Mouse (Mus musculus) hindbrain, embryonic 16.5 days (tissue): ENCODE measurements around the gene Akt1s1. TPM values are rescaled to one million over a fixed set of nuclear protein-coding genes. Genes with fewer than 3 reads are reported as not detected.

ENCODE experiments used
- ATAC-seq: fragments of 200-750 bp; cut with Nextera tagmentation; 2 replicates; pipeline ENCODE4 v1.8.0; 2017; ENCODE audit warnings: moderate TSS enrichment, moderate library complexity
- H3K27ac ChIP-seq: fragments of 300-500 bp; sonication (generic); 2 replicates; pipeline ENCODE4 v1.5.1; 2014; ENCODE audit warnings: low read depth, mild to moderate bottlenecking, control low read depth, low read length, moderate library complexity
- H3K27me3 ChIP-seq: fragments of 300-500 bp; sonication (generic); replicated peaks from 2 replicates; pipeline ENCODE4 v1.6.1; 2014; ENCODE audit warnings: low read length; ENCODE audit not compliant: control insufficient read depth, insufficient read depth
- H3K36me3 ChIP-seq: fragments of 300-500 bp; sonication (generic); 2 replicates; pipeline ENCODE4 v1.6.1; 2014; ENCODE audit warnings: mild to moderate bottlenecking, low read length, moderate library complexity, mixed read lengths; ENCODE audit not compliant: control insufficient read depth, insufficient read depth
- H3K4me1 ChIP-seq: fragments of 300-500 bp; sonication (generic); 2 replicates; pipeline ENCODE4 v1.6.1; 2014; ENCODE audit warnings: low read depth, low read length; ENCODE audit not compliant: control insufficient read depth, insufficient read depth
- H3K4me2 ChIP-seq: fragments of 300-500 bp; sonication (generic); 2 replicates; pipeline ENCODE4 v1.6.1; 2014; ENCODE audit warnings: mild to moderate bottlenecking, low read length, control low read depth, moderate library complexity
- H3K4me3 ChIP-seq: fragments of 300-500 bp; sonication (generic); 2 replicates; pipeline ENCODE4 v1.5.1; 2014; ENCODE audit warnings: mild to moderate bottlenecking, low read length, control low read depth, moderate library complexity
- H3K9ac ChIP-seq: fragments of 300-500 bp; sonication (generic); 2 replicates; pipeline ENCODE4 v1.6.1; 2014; ENCODE audit warnings: low read depth, mild to moderate bottlenecking, control low read depth, low read length, moderate library complexity
- H3K9me3 ChIP-seq: fragments of 300-500 bp; sonication (generic); 2 replicates; pipeline ENCODE4 v1.6.1; 2014; ENCODE audit warnings: mild to moderate bottlenecking, low read length, moderate library complexity; ENCODE audit not compliant: control insufficient read depth
- WGBS: fragments of 180-500 bp; shearing (Covaris S2); extraction: QIAGEN DNeasy Blood & Tissue Kit; methylation state at CpG from one replicate; pipeline ENCODE4 v1.1.7; 2014; 5-methylcytosine and 5-hydroxymethylcytosine counted together
- polyA plus RNA-seq: library from polyadenylated mRNA; unstranded; fragments of >200 nt; fragmentation: Nextera tagmentation; extraction: Ambion mirVana; gene quantifications from 2 replicates; pipeline ENCODE4 v1.2.1, GENCODE M21; 2015

Akt1s1 gene
- polyA plus RNA-seq, 1 experiment from 2014 or later: 90.7 TPM

- H3K4me3 ChIP-seq: no peak overlapping the region
- H3K4me2 ChIP-seq: no peak overlapping the region
- no peak for ATAC-seq
- H3K9ac ChIP-seq: no peak overlapping the region
- 82% methylated on average over 7 of the region's 7 CpGs for WGBS
- no peaks in the 10 kb centered on the region for H3K27me3 ChIP-seq
- no peaks in the 10 kb centered on the region for H3K9me3 ChIP-seq
- peaks cover 25% of the 10 kb centered on the region for H3K4me1 ChIP-seq
- no peaks in the 10 kb centered on the region for H3K36me3 ChIP-seq
- no peak overlapping the region for H3K27ac ChIP-seq
Measured at GRCm38 (mm10) chr7:44821666-44822448, 26.9 kb upstream of the Akt1s1 start.

GRCm38 (mm10) chr7:44823409-44823808 is 25.4 kb upstream of the Akt1s1 start:
- H3K9ac ChIP-seq: no peak overlapping the region
- 35% methylated on average over 7 of the region's 7 CpGs for WGBS
- no peaks in the 10 kb centered on the region for H3K27me3 ChIP-seq
- no peak overlapping the region for H3K4me3 ChIP-seq
- no peaks in the 10 kb centered on the region for H3K9me3 ChIP-seq
- peaks cover 10% of the 10 kb centered on the region for H3K4me1 ChIP-seq
- no peak overlapping the region for H3K4me2 ChIP-seq
- ATAC-seq: no peak
- H3K27ac ChIP-seq: no peak overlapping the region
- no peaks in the 10 kb centered on the region; the same call in 1 of the 2 replicates for H3K36me3 ChIP-seq

GRCm38 (mm10) chr7:44824872-44825271 is 23.9 kb upstream of the Akt1s1 start:
- Histone ChIP-seq H3K9me3 (no peaks in the 10 kb centered on the region), H3K9ac (no peak overlapping the region), H3K4me2 (no peak overlapping the region), H3K27ac (no peak overlapping the region), H3K4me1 (peaks cover under 1% of the 10 kb centered on the region; the same call in 1 of the 2 replicates), H3K36me3 (peaks cover 13% of the 10 kb centered on the region), H3K4me3 (no peak overlapping the region), H3K27me3 (no peaks in the 10 kb centered on the region)
- ATAC-seq: peak; percentile 64; the same call in 1 of the 2 replicates
- WGBS: 37% methylated on average over 3 of the region's 3 CpGs

GRCm38 (mm10) chr7:44826771-44827170 is 22.0 kb upstream of the Akt1s1 start:
- no peak for ATAC-seq

GRCm38 (mm10) chr7:44828706-44829105 is 20.1 kb upstream of the Akt1s1 start:
- no peak for ATAC-seq
- Histone ChIP-seq H3K27ac (no peak overlapping the region), H3K9ac (no peak overlapping the region), H3K4me3 (no peak overlapping the region), H3K36me3 (peaks cover 23% of the 10 kb centered on the region), H3K4me2 (no peak overlapping the region), H3K9me3 (no peaks in the 10 kb centered on the region), H3K4me1 (no peaks in the 10 kb centered on the region), H3K27me3 (no peaks in the 10 kb centered on the region)
- 89% methylated on average over 5 of the region's 5 CpGs for WGBS

More at GRCm38 (mm10) chr7:44826771-44827170, 22.0 kb upstream of the Akt1s1 start:
- no peaks in the 10 kb centered on the region for H3K4me1 ChIP-seq
- no peak overlapping the region for H3K4me3 ChIP-seq
- 88% methylated on average over 3 of the region's 3 CpGs for WGBS
- H3K27ac ChIP-seq: no peak overlapping the region
- H3K9ac ChIP-seq: no peak overlapping the region
- H3K4me2 ChIP-seq: no peak overlapping the region
- H3K27me3 ChIP-seq: no peaks in the 10 kb centered on the region
- H3K36me3 ChIP-seq: peaks cover 23% of the 10 kb centered on the region
- H3K9me3 ChIP-seq: no peaks in the 10 kb centered on the region

GRCm38 (mm10) chr7:44832763-44833162 is 16.0 kb upstream of the Akt1s1 start:
- no peak overlapping the region for H3K27ac ChIP-seq
- no peak overlapping the region for H3K4me2 ChIP-seq
- H3K27me3 ChIP-seq: no peaks in the 10 kb centered on the region
- no peak overlapping the region for H3K9ac ChIP-seq
- H3K36me3 ChIP-seq: peaks cover 23% of the 10 kb centered on the region
- H3K4me1 ChIP-seq: no peaks in the 10 kb centered on the region
- 77% methylated on average over 4 of the region's 4 CpGs for WGBS
- no peak overlapping the region for H3K4me3 ChIP-seq
- ATAC-seq: no peak
- no peaks in the 10 kb centered on the region for H3K9me3 ChIP-seq

- Histone ChIP-seq H3K9me3 (no peaks in the 10 kb centered on the region), H3K9ac (no peak overlapping the region), H3K36me3 (peaks cover 6% of the 10 kb centered on the region), H3K27ac (no peak overlapping the region), H3K4me2 (no peak overlapping the region), H3K4me1 (peaks cover 13% of the 10 kb centered on the region), H3K27me3 (peaks cover 5% of the 10 kb centered on the region), H3K4me3 (no peak overlapping the region)
- WGBS: 95% methylated on average over 1 of the region's 1 CpGs
- ATAC-seq: no peak
Measured at GRCm38 (mm10) chr7:44835373-44836015, 13.3 kb upstream of the Akt1s1 start.

- H3K4me3 ChIP-seq: no peak overlapping the region
- H3K9me3 ChIP-seq: no peaks in the 10 kb centered on the region
- peaks cover 10% of the 10 kb centered on the region for H3K27me3 ChIP-seq
- no peak overlapping the region for H3K4me2 ChIP-seq
- ATAC-seq: no peak
- no peak overlapping the region for H3K9ac ChIP-seq
- H3K36me3 ChIP-seq: peaks cover 7% of the 10 kb centered on the region; the same call in 1 of the 2 replicates
- 60% methylated on average over 3 of the region's 3 CpGs for WGBS
- no peak overlapping the region for H3K27ac ChIP-seq
- H3K4me1 ChIP-seq: peaks cover 13% of the 10 kb centered on the region
Measured at GRCm38 (mm10) chr7:44836016-44836404, 12.8 kb upstream of the Akt1s1 start.

GRCm38 (mm10) chr7:44836423-44837053 is 12.3 kb upstream of the Akt1s1 start:
- no peak overlapping the region for H3K27ac ChIP-seq
- H3K4me1 ChIP-seq: peaks cover 13% of the 10 kb centered on the region
- peaks cover 7% of the 10 kb centered on the region for H3K36me3 ChIP-seq
- no peak overlapping the region for H3K4me3 ChIP-seq
- peaks cover 12% of the 10 kb centered on the region for H3K27me3 ChIP-seq
- H3K4me2 ChIP-seq: no peak overlapping the region
- no peak overlapping the region for H3K9ac ChIP-seq
- H3K9me3 ChIP-seq: no peaks in the 10 kb centered on the region
- 82% methylated on average over 9 of the region's 9 CpGs for WGBS
- no peak for ATAC-seq
